In genomic region chr11:43840491-43840890, GRCm38 (mm10) we compare ENCODE assay signal across 9 mouse cellular contexts.
"Had no signal": no experiment of that assay in that cellular context is flagged by ENCODE, and none has a peak within 500 bp of the region (broad histone marks: within the 10 kb centered on the region; RNA-seq: fewer than 3 reads in every experiment).

No protein-coding gene starts in this region.

- H3K27ac ChIP-seq: limb, embryonic 13.5 days; liver, embryonic 14.5 days; midbrain, embryonic 10.5 days; midbrain, embryonic 15.5 days had no signal

- DNase-seq: kidney, postnatal 10 days; left cerebral cortex, postnatal 4 days; lung, adult 18-20 months; thymus, adult 18-20 months; thymus, postnatal 14 days had no signal

- H3K36me3 ChIP-seq: limb, embryonic 13.5 days; midbrain, embryonic 10.5 days; midbrain, embryonic 15.5 days had no signal

- H3K4me3 ChIP-seq: limb, embryonic 13.5 days; midbrain, embryonic 10.5 days; midbrain, embryonic 15.5 days had no signal
